Mouse (Mus musculus) CH12.LX (cell line): ENCODE data around the gene Epb41l1. TPM values are rescaled to one million over a fixed set of nuclear protein-coding genes. Genes with fewer than 3 reads are reported as not detected.

ENCODE experiments used
- DNase-seq: peaks from one replicate; pipeline ENCODE4 v3.0.0-alpha.2; 2013; ENCODE audit errors: extremely low read depth
- H3K27ac ChIP-seq: 2 replicates; pipeline ENCODE4 v1.5.1; 2012; ENCODE audit warnings: low read depth, mild to moderate bottlenecking, control low read depth, moderate library complexity; ENCODE audit not compliant: insufficient read depth
- H3K27me3 ChIP-seq: replicated peaks from 2 replicates; pipeline ENCODE3; 2012; ENCODE audit warnings: inconsistent platforms
- H3K36me3 ChIP-seq, 2 experiments: replicated peaks in 1 of 2; 2 replicates each; pipeline versions ENCODE3 to v1.6.1; 2012; ENCODE audit warnings: inconsistent platforms in 1 of 2, low read length in 1 of 2, mild to moderate bottlenecking in 1 of 2, mixed read lengths in 1 of 2, moderate library complexity in 1 of 2; ENCODE audit not compliant: control insufficient read depth in 1 of 2, insufficient read depth in 1 of 2
- H3K4me1 ChIP-seq, 2 experiments: 2 replicates each; pipeline ENCODE4 v1.6.1; 2012; ENCODE audit warnings: inconsistent platforms in 1 of 2, moderate library complexity in 1 of 2; ENCODE audit not compliant: insufficient read depth in 2 of 2, control insufficient read depth in 1 of 2
- H3K4me2 ChIP-seq: 2 replicates; pipeline ENCODE4 v1.6.1; 2012; ENCODE audit warnings: low read depth, mild to moderate bottlenecking, control low read depth; ENCODE audit not compliant: poor library complexity, insufficient read depth, severe bottlenecking
- H3K4me3 ChIP-seq, 3 experiments: fragments of 150-350 bp in 1 of 3; sonication (generic) in 1 of 3; replicated peaks in 1 of 3; 2 replicates each; pipeline versions ENCODE3 to v1.5.1; 2011 to 2012; ENCODE audit warnings: low read depth in 2 of 3, low read length in 2 of 3, mild to moderate bottlenecking in 2 of 3, moderate library complexity in 2 of 3, control low read depth in 1 of 3, improper control_type of control experiment in 1 of 3, inconsistent platforms in 1 of 3, mixed read lengths in 1 of 3; ENCODE audit not compliant: poor library complexity in 1 of 3
- H3K79me2 ChIP-seq: replicated peaks from 2 replicates; pipeline ENCODE4 v1.6.1; 2012; ENCODE audit warnings: mild to moderate bottlenecking, moderate library complexity; ENCODE audit not compliant: control insufficient read depth, poor library complexity, insufficient read depth, severe bottlenecking; ENCODE audit errors: extremely low read depth
- H3K9ac ChIP-seq: 2 replicates; pipeline ENCODE4 v1.6.1; 2012; ENCODE audit warnings: low read depth, mild to moderate bottlenecking, control low read depth, moderate library complexity; ENCODE audit not compliant: insufficient read depth
- H3K9me3 ChIP-seq: replicated peaks from 2 replicates; pipeline ENCODE3; 2012; ENCODE audit warnings: low read length, inconsistent platforms, mixed read lengths
- CHD1 ChIP-seq: IDR thresholded peaks from 2 replicates; pipeline ENCODE4 v1.6.1; 2012; ENCODE audit warnings: low read depth, low read length, improper control_type of control experiment, inconsistent platforms
- CHD2 ChIP-seq: IDR thresholded peaks from 2 replicates; pipeline ENCODE4 v1.6.1; 2011; ENCODE audit warnings: low read length, improper control_type of control experiment
- E2F4 ChIP-seq: IDR thresholded peaks from 2 replicates; pipeline ENCODE4 v1.6.1; 2011; ENCODE audit warnings: low read depth, low read length, improper control_type of control experiment; ENCODE audit not compliant: insufficient replicate concordance
- ETS1 ChIP-seq: conservative IDR thresholded peaks from 2 replicates; pipeline ENCODE4 v1.6.1; 2012; ENCODE audit warnings: low read depth, mild to moderate bottlenecking, inconsistent platforms, low read length, improper control_type of control experiment, moderate library complexity
- HCFC1 ChIP-seq: IDR thresholded peaks from 2 replicates; pipeline ENCODE4 v1.6.1; 2012; ENCODE audit warnings: low read depth, mild to moderate bottlenecking, inconsistent platforms, low read length, improper control_type of control experiment
- JUN ChIP-seq: IDR thresholded peaks from 2 replicates; pipeline ENCODE4 v1.6.1; 2011; ENCODE audit warnings: low read depth, mild to moderate bottlenecking, low read length, improper control_type of control experiment, moderate library complexity; ENCODE audit not compliant: insufficient read depth
- JUND ChIP-seq: conservative IDR thresholded peaks from 2 replicates; pipeline ENCODE4 v1.6.1; 2011; ENCODE audit warnings: low read depth, low read length, improper control_type of control experiment
- MAFK ChIP-seq: IDR thresholded peaks from 2 replicates; pipeline ENCODE4 v1.6.1; 2011; ENCODE audit warnings: low read length, improper control_type of control experiment; ENCODE audit not compliant: insufficient replicate concordance
- MAX ChIP-seq: IDR thresholded peaks from 2 replicates; pipeline ENCODE4 v1.6.1; 2011; ENCODE audit warnings: low read length, improper control_type of control experiment
- MXI1 ChIP-seq: IDR thresholded peaks from 2 replicates; pipeline ENCODE4 v1.6.1; 2011; ENCODE audit warnings: mild to moderate bottlenecking, low read depth, low read length, improper control_type of control experiment
- NELFE ChIP-seq: IDR thresholded peaks from 2 replicates; pipeline ENCODE4 v1.6.1; 2011; ENCODE audit warnings: low read depth, low read length, improper control_type of control experiment
- PAX5 ChIP-seq: IDR thresholded peaks from 2 replicates; pipeline ENCODE4 v1.6.1; 2012; ENCODE audit warnings: low read length, inconsistent platforms, mixed read lengths
- POLR2AphosphoS2 ChIP-seq: IDR thresholded peaks from 2 replicates; pipeline ENCODE4 v1.6.1; 2011; ENCODE audit warnings: low read depth, low read length, improper control_type of control experiment
- RAD21 ChIP-seq: IDR thresholded peaks from 2 replicates; pipeline ENCODE4 v1.6.1; 2011; ENCODE audit warnings: low read depth, mild to moderate bottlenecking, low read length, improper control_type of control experiment, moderate library complexity
- RCOR1 ChIP-seq: conservative IDR thresholded peaks from 2 replicates; pipeline ENCODE4 v1.6.1; 2012; ENCODE audit warnings: low read depth, mild to moderate bottlenecking, inconsistent platforms, low read length, improper control_type of control experiment
- SIN3A ChIP-seq: IDR thresholded peaks from 2 replicates; pipeline ENCODE4 v1.6.1; 2012; ENCODE audit warnings: low read length, improper control_type of control experiment, inconsistent platforms
- SMC3 ChIP-seq: IDR thresholded peaks from 2 replicates; pipeline ENCODE4 v1.6.1; 2011; ENCODE audit warnings: low read depth, low read length, improper control_type of control experiment
- TCF12 ChIP-seq: IDR thresholded peaks from 2 replicates; pipeline ENCODE4 v1.6.1; 2014; ENCODE audit warnings: low read depth, mild to moderate bottlenecking, inconsistent platforms, low read length, improper control_type of control experiment
- UBTF ChIP-seq: IDR thresholded peaks from 2 replicates; pipeline ENCODE4 v1.6.1; 2012; ENCODE audit warnings: low read depth, mild to moderate bottlenecking, inconsistent platforms, low read length, improper control_type of control experiment, moderate library complexity
- USF1 ChIP-seq: IDR thresholded peaks from 2 replicates; pipeline ENCODE4 v1.6.1; 2014; ENCODE audit warnings: low read depth, mild to moderate bottlenecking, inconsistent platforms, low read length, improper control_type of control experiment
- ZKSCAN1 ChIP-seq: IDR thresholded peaks from 2 replicates; pipeline ENCODE4 v1.6.1; 2012; ENCODE audit warnings: low read depth, inconsistent platforms, low read length, improper control_type of control experiment, borderline replicate concordance
- ZMIZ1 ChIP-seq: IDR thresholded peaks from 2 replicates; pipeline ENCODE4 v1.6.1; 2012; ENCODE audit warnings: low read depth, mild to moderate bottlenecking, inconsistent platforms, low read length, improper control_type of control experiment
- ZNF384 ChIP-seq: IDR thresholded peaks from 2 replicates; pipeline ENCODE4 v1.6.1; 2012; ENCODE audit warnings: low read depth, low read length, improper control_type of control experiment, inconsistent platforms
- dilution Hi-C: fragments of 300-500 bp; cut with MboI; formaldehyde crosslinking; loops from 2 replicates; pipeline ENCODE4 v1.14.3; 2020; ENCODE audit warnings: low sequenced_read_pairs; ENCODE audit not compliant: extremely low pct_unique_long_range_greater_than_20kb, extremely low pct_ligation_motif_present
- in situ Hi-C: fragments of 300-500 bp; cut with MboI; formaldehyde crosslinking; loops from 3 replicates; pipeline ENCODE4 v1.14.3; 2019; ENCODE audit warnings: low sequenced_read_pairs, low pct_ligation_motif_present, low pct_unique_long_range_greater_than_20kb, mixed read lengths
- polyA plus RNA-seq: library from polyadenylated mRNA; unstranded; fragments of >175 nt; gene quantifications from 2 replicates; pipeline ENCODE4 v1.2.1, GENCODE M21; 2012; ENCODE audit warnings: low read depth; ENCODE audit not compliant: insufficient read length
- total RNA-seq, 2 experiments: library from RNA; depleted of rRNA; stranded (reverse); fragments of 300-350 nt in 1 of 2; fragments of >200 nt in 1 of 2; gene quantifications; 2 replicates each; pipeline ENCODE4 v1.2.3; 2012 to 2014

Epb41l1 gene
- total and polyA plus RNA-seq, 3 experiments = 0.21 TPM; not detected in 2

DNA sequence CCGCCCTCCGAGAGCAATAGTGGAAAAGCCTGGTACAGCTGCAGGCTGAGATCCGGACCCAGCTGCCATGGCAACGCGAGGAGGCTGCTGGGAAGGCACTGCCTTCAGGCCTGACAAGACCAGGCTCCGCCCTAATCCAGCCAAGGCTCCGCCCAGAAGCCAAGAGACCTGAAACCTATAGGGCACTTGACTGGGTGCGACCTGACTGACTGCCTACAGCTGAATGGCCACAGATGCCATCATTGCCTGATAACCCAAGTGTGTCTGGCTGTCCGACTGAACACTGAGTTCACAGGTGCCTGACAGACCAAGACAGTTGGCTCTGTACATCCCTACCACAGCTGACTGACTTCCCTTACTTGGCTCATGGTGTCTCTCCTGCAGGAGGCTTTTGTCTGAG lies 19.4 kb upstream of the Epb41l1 start:
- Histone ChIP-seq H3K4me3 (no peak overlapping the region), H3K27ac (no peak overlapping the region), H3K4me2 (peak overlapping the region; percentile 68; the same call in 1 of the 2 replicates), H3K36me3 (no peaks in the 10 kb centered on the region), H3K4me1 (peaks cover 8 to 14% of the 10 kb centered on the region in 2 experiments), H3K9ac (no peak overlapping the region), H3K27me3 (peaks cover 33% of the 10 kb centered on the region), H3K9me3 (no peaks in the 10 kb centered on the region), H3K79me2 (no peaks in the 10 kb centered on the region)
- dilution Hi-C loops = no loop called here
- DNase-seq = peak; percentile 89
- in situ Hi-C loops = no loop called here
- TF ChIP-seq USF1 = no peak
- no peak for TF ChIP-seq RAD21
- TF ChIP-seq E2F4 = no peak
- no peak for TF ChIP-seq ZKSCAN1
- no peak for TF ChIP-seq ZMIZ1
- TF ChIP-seq MXI1 = peak; percentile 78
- TF ChIP-seq CHD2 = no peak
- 0 out of 2 replicates have a peak, but pooled peaks have one; percentile 7 for TF ChIP-seq TCF12
- TF ChIP-seq PAX5 = no peak

DNA sequence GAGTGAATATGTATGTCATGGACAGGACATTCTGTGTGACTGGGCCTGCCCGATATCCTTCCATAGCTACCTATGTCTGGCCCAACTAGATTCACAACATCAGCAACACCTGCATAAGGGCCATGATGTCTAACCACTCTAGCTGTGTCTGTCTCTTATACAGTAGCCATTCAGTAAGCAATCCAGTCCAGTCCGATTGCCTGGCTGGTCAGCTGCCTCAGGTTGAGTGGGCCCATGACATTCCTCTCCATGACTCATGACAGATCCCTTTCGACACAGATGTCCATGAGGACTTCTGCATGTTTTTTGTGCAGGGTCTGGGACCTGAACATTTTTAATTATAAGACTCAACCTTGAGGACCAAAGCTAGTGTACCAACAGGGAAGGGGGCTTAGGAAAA lies 18.7 kb upstream of the Epb41l1 start:
- dilution Hi-C loops = no loop called here
- H3K27me3 ChIP-seq = peaks cover 36% of the 10 kb centered on the region

DNA sequence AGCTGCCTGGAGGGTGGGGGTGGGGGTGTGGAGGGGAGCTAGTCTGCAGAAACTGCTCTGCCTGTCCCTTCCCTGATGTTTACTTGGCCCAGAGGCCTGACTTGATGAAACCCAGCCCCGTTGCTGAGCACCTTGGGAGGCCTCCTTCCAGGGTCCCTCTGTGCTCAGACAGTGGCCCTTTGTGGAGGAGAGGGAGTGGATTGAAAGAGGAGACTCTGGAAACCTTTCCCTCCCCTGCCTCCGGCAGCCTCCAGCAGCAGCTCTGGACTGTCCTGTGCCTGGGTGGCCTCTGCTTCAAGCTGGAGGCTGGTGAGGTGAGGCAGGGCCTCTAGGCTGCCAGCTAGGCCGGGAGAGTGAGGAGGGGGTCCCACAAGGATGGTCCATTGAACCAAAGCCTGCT lies 13.7 kb upstream of the Epb41l1 start:
- dilution Hi-C loops (no loop called here), in situ Hi-C loops (no loop called here)
- Histone ChIP-seq H3K27me3 (peaks cover 44% of the 10 kb centered on the region), H3K79me2 (no peaks in the 10 kb centered on the region), H3K36me3 (no peaks in the 10 kb centered on the region), H3K4me2 (no peak overlapping the region), H3K9me3 (no peaks in the 10 kb centered on the region), H3K4me1 (no peaks in the 10 kb centered on the region), H3K4me3 (no peak overlapping the region), H3K9ac (no peak overlapping the region), H3K27ac (no peak overlapping the region)
- TF ChIP-seq JUN (no peak), RCOR1 (no peak), CHD1 (no peak), TCF12 (no peak), PAX5 (no peak), ETS1 (no peak), SMC3 (no peak), UBTF (no peak), E2F4 (no peak), HCFC1 (no peak), MXI1 (no peak), NELFE (no peak)
- no peak for DNase-seq

More for the DNA sequence above, 18.7 kb upstream of the Epb41l1 start:
- peaks cover 8 to 14% of the 10 kb centered on the region in 2 experiments for H3K4me1 ChIP-seq
- in situ Hi-C loops = no loop called here
- no peak overlapping the region for H3K9ac ChIP-seq
- H3K27ac ChIP-seq = no peak overlapping the region
- H3K4me3 ChIP-seq = no peak overlapping the region
- H3K9me3 ChIP-seq = no peaks in the 10 kb centered on the region
- TF ChIP-seq MAX (no peak), ZNF384 (no peak), CHD2 (no peak), PAX5 (no peak), SIN3A (no peak), E2F4 (no peak), JUND (no peak), TCF12 (no peak), ZMIZ1 (no peak), POLR2AphosphoS2 (no peak), JUN (no peak), MAFK (no peak)
- no peaks in the 10 kb centered on the region for H3K79me2 ChIP-seq
- H3K36me3 ChIP-seq = no peaks in the 10 kb centered on the region
- no peak overlapping the region for H3K4me2 ChIP-seq
- no peak for DNase-seq
